Mouse (Mus musculus) heart, embryonic 15.5 days (tissue): ENCODE results near the gene Fbxo47. TPM values are rescaled to one million over a fixed set of nuclear protein-coding genes. Genes with fewer than 3 reads are reported as not detected.
A peak's percentile ranks its signal among the peaks of the same experiment; 100 is the strongest.
"Not testable (repeated sequence)": the region's sequence is repeated elsewhere in the genome, so short reads cannot be mapped to it uniquely, and the experiment has no call there.

Experiments used
- ATAC-seq: fragments of 200-750 bp; cut with Nextera tagmentation; replicated peaks from 2 replicates; pipeline ENCODE4 v1.8.0; 2017; ENCODE audit warnings: low read depth, moderate TSS enrichment; ENCODE audit not compliant: insufficient number of reproducible peaks, insufficient read depth, low FRiP score
- H3K27ac ChIP-seq: fragments of 300-500 bp; sonication (generic); 2 replicates; pipeline ENCODE4 v1.5.1; 2015; ENCODE audit warnings: mild to moderate bottlenecking, inconsistent platforms
- H3K27me3 ChIP-seq: fragments of 300-500 bp; sonication (generic); 2 replicates; pipeline ENCODE4 v1.6.1; 2015; ENCODE audit warnings: inconsistent platforms
- H3K36me3 ChIP-seq: fragments of 300-500 bp; sonication (generic); 2 replicates; pipeline ENCODE4 v1.6.1; 2015; ENCODE audit warnings: mild to moderate bottlenecking, inconsistent platforms
- H3K4me1 ChIP-seq: fragments of 300-500 bp; sonication (generic); replicated peaks from 2 replicates; pipeline ENCODE4 v1.6.1; 2015; ENCODE audit warnings: inconsistent platforms
- H3K4me2 ChIP-seq: fragments of 300-500 bp; sonication (generic); 2 replicates; pipeline ENCODE4 v1.6.1; 2015; ENCODE audit warnings: inconsistent platforms, mild to moderate bottlenecking, moderate library complexity
- H3K4me3 ChIP-seq: fragments of 300-500 bp; sonication (generic); 2 replicates; pipeline ENCODE4 v1.5.1; 2015; ENCODE audit warnings: mild to moderate bottlenecking, inconsistent platforms
- H3K9ac ChIP-seq: fragments of 300-500 bp; sonication (generic); 2 replicates; pipeline ENCODE4 v1.6.1; 2015; ENCODE audit warnings: mild to moderate bottlenecking, inconsistent platforms
- H3K9me3 ChIP-seq: fragments of 300-500 bp; sonication (generic); replicated peaks from 2 replicates; pipeline ENCODE4 v1.6.1; 2016; ENCODE audit warnings: inconsistent platforms
- WGBS: fragments of 180-500 bp; shearing (Covaris S2); methylation state at CpG from one replicate; pipeline ENCODE4 v1.1.7; 2015; ENCODE audit warnings: mixed read lengths; 5-methylcytosine and 5-hydroxymethylcytosine counted together
- polyA plus RNA-seq: library from polyadenylated mRNA; unstranded; fragments of >200 nt; fragmentation: Nextera tagmentation; extraction: Ambion mirVana; gene quantifications from 2 replicates; pipeline ENCODE4 v1.2.1, GENCODE M21; 2015

Gene Fbxo47
- polyA plus RNA-seq, 1 experiment from 2014 or later, result 0.72 TPM

DNA sequence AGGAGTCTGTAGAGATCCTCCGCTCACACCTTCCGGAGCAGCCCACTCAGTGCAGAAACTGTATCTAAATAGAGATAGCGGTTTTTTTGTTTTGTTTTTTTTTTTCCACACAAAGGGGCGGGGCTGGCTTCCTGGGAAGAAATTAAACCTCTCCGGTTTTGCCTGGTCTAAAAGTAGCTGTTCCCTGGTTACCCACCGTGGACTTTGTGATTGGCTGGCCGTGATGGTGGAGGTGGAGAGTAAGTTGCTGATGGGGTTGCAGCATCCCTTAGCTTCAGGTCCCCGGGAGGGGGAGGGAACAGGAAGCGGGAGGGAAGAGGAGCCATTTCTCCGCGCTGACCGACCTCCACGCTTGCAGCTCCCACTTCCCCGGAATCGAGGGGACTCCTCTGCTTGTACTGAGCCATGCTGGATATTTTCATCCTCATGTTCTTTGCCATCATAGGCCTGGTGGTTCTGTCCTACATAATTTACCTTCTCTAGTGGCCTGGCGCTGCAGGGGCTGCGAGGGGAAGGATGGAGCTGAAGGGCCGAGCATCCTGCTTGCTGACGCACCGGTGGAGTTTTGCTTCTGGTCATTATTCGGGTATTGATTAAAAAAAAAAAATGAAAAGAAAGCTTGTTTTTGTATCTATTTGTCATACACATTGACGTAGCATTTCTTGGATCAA is 42.8 kb downstream of the Fbxo47 start:
- Histone ChIP-seq H3K36me3 (peaks cover 6% of the 10 kb centered on the region; the same call in 1 of the 2 replicates), H3K4me3 (peak overlapping the region; percentile 53), H3K9ac (peak overlapping the region; percentile 38), H3K4me2 (peak overlapping the region; percentile 63), H3K27me3 (no peaks in the 10 kb centered on the region), H3K9me3 (no peaks in the 10 kb centered on the region), H3K27ac (peak overlapping the region; percentile 63), H3K4me1 (peaks cover 27% of the 10 kb centered on the region)
- WGBS, result 4% methylated on average over 22 of the region's 22 CpGs
- ATAC-seq, result peak; percentile 61

DNA sequence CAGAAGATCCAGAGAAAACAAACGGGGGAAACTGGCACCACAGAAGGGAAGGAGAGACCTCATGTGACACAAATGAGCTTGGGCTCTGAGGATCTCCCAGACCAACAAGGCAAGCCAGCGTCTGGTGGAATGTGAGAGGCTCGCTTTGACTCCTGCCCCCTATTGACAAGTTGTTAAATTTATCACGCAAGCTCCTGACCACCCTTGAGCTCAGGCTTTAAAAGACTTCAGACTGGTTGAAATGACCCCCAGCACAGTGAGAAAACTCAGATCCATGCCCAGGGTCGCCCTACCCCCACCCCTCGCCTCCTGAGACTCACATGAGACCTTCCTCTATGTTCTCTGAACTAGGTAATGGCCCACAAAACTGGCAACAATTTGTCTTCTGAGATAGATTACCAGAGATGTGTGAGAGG is 43.4 kb downstream of the Fbxo47 start, which contains the start of gene B230217C12Rik:
B230217C12Rik (plus strand) TSS at position 242 of the 416 bp plus-strand sequence.
- Histone ChIP-seq H3K9me3 (no peaks in the 10 kb centered on the region), H3K27me3 (no peaks in the 10 kb centered on the region), H3K36me3 (peaks cover 8% of the 10 kb centered on the region; the same call in 1 of the 2 replicates), H3K4me1 (peaks cover 27% of the 10 kb centered on the region), H3K27ac (peak within 1 kb of the TSS; percentile 63), H3K4me3 (peak within 1 kb of the TSS; percentile 53), H3K4me2 (peak within 1 kb of the TSS; percentile 63), H3K9ac (peak within 1 kb of the TSS; percentile 38)
- no peak; the same call in 1 of the 2 replicates for ATAC-seq
- 1% methylated on average over 6 of the region's 6 CpGs for WGBS

- peak overlapping the region; percentile 63; the same call in 1 of the 2 replicates for H3K27ac ChIP-seq
- H3K36me3 ChIP-seq, result peaks cover 11% of the 10 kb centered on the region
- no peaks in the 10 kb centered on the region for H3K27me3 ChIP-seq
- no peaks in the 10 kb centered on the region for H3K9me3 ChIP-seq
- WGBS, result 67% methylated on average over 2 of the region's 2 CpGs
- no peak overlapping the region for H3K9ac ChIP-seq
- peak overlapping the region; percentile 63 for H3K4me2 ChIP-seq
- peaks cover 27% of the 10 kb centered on the region for H3K4me1 ChIP-seq
- ATAC-seq, result no peak
- H3K4me3 ChIP-seq, result no peak overlapping the region
Measured at GRCm38 (mm10) chr11:97840135-97840490, 43.8 kb downstream of the Fbxo47 start.

- Histone ChIP-seq H3K4me3 (no peak overlapping the region), H3K9ac (no peak overlapping the region), H3K4me1 (peaks cover 27% of the 10 kb centered on the region), H3K4me2 (no peak overlapping the region), H3K27me3 (no peaks in the 10 kb centered on the region), H3K27ac (no peak overlapping the region), H3K9me3 (no peaks in the 10 kb centered on the region), H3K36me3 (peaks cover 16% of the 10 kb centered on the region)
- 53% methylated on average over 11 of the region's 11 CpGs for WGBS
- ATAC-seq, result no peak
Measured at GRCm38 (mm10) chr11:97839441-97840134, 44.4 kb downstream of the Fbxo47 start.

DNA sequence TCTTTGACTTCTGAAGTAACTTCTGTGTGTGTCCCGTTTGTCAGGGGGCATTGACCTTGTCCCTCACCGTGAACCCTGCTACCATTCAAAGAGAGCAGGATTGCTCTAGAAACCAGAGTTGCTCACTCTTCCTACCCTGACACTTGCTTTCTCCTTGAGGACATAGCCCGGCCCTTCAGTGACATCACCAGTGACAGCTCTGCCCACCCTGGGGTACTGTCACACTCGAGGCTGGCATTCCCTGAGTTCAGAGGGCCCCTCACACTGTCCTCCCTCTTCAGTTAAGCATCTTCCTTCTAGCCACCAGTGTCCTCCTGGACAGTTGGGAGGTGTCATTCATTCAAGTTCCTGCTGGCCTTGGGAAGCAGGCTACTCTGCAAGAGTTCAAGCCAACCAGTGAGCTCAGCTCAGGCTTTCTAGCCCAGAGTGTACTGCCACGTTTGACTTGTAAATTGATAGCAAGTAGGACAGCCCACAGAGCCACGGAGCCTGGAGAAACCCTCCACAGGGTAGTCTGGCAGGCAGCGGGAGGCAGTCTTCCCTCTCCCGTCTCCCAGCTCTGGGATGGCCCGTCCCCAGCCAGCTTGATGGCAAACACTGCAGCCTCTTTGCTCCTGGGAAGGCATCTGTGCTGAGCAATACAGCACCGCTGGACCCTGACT is 45.0 kb downstream of the Fbxo47 start:
- Histone ChIP-seq H3K4me2 (no peak overlapping the region), H3K27ac (no peak overlapping the region), H3K9ac (no peak overlapping the region), H3K9me3 (no peaks in the 10 kb centered on the region), H3K36me3 (peaks cover 23% of the 10 kb centered on the region), H3K27me3 (no peaks in the 10 kb centered on the region), H3K4me1 (peaks cover 27% of the 10 kb centered on the region), H3K4me3 (no peak overlapping the region)
- no peak for ATAC-seq
- 35% methylated on average over 10 of the region's 10 CpGs for WGBS

- Histone ChIP-seq H3K27ac (no peak overlapping the region), H3K4me1 (peaks cover 27% of the 10 kb centered on the region), H3K27me3 (no peaks in the 10 kb centered on the region), H3K4me3 (no peak overlapping the region), H3K4me2 (no peak overlapping the region), H3K9ac (no peak overlapping the region), H3K9me3 (no peaks in the 10 kb centered on the region), H3K36me3 (peaks cover 30% of the 10 kb centered on the region)
- WGBS, result 73% methylated on average over 7 of the region's 7 CpGs
- ATAC-seq, result no peak
Measured at GRCm38 (mm10) chr11:97837641-97838149, 46.3 kb downstream of the Fbxo47 start.

DNA sequence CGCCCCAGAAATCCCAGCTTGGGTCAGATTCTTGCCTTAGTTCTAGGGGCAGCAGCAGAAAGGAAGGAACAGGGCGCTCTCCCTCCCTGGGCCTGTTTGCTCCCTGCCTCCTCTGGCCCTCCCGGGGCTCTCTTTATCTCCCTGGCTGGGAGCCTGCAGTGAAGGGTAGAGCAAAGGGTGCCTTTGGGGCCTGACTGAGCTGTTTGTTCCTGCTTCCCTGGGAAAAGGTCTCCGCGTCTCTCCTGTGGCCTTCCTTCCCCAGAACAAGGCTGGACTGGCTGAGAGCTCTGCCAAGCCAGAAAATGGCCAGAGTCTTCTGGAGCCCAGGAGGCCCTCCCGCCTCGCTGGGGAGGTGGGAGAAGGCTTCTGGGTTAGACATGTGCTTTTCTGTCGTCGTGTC is 46.9 kb downstream of the Fbxo47 start:
- peaks cover 34% of the 10 kb centered on the region for H3K36me3 ChIP-seq

GRCm38 (mm10) chr11:97836541-97836940 is 47.4 kb downstream of the Fbxo47 start:
- Histone ChIP-seq H3K9me3 (no peaks in the 10 kb centered on the region), H3K27me3 (no peaks in the 10 kb centered on the region), H3K4me1 (peaks cover 23% of the 10 kb centered on the region), H3K4me2 (no peak overlapping the region), H3K36me3 (peaks cover 36% of the 10 kb centered on the region), H3K27ac (peak overlapping the region; percentile 45), H3K9ac (no peak overlapping the region), H3K4me3 (no peak overlapping the region)
- no peak for ATAC-seq
- 47% methylated on average over 8 of the region's 8 CpGs for WGBS

More for the DNA sequence above, 46.9 kb downstream of the Fbxo47 start:
- H3K27me3 ChIP-seq, ATAC-seq, H3K4me2 ChIP-seq, H3K4me3 ChIP-seq, H3K9ac ChIP-seq, H3K9me3 ChIP-seq: not testable (repeated sequence)
- peak overlapping the region; percentile 45 for H3K27ac ChIP-seq
- H3K4me1 ChIP-seq, result peaks cover 26% of the 10 kb centered on the region
- 64% methylated on average over 9 of the region's 9 CpGs for WGBS

GRCm38 (mm10) chr11:97833352-97833751 is 50.6 kb downstream of the Fbxo47 start:
- Histone ChIP-seq H3K36me3 (peaks cover 41% of the 10 kb centered on the region), H3K9ac (no peak overlapping the region), H3K27me3 (no peaks in the 10 kb centered on the region), H3K9me3 (no peaks in the 10 kb centered on the region), H3K4me1 (peaks cover 11% of the 10 kb centered on the region), H3K4me2 (no peak overlapping the region), H3K27ac (no peak overlapping the region), H3K4me3 (no peak overlapping the region)
- no peak for ATAC-seq
- 79% methylated on average over 15 of the region's 15 CpGs for WGBS

DNA sequence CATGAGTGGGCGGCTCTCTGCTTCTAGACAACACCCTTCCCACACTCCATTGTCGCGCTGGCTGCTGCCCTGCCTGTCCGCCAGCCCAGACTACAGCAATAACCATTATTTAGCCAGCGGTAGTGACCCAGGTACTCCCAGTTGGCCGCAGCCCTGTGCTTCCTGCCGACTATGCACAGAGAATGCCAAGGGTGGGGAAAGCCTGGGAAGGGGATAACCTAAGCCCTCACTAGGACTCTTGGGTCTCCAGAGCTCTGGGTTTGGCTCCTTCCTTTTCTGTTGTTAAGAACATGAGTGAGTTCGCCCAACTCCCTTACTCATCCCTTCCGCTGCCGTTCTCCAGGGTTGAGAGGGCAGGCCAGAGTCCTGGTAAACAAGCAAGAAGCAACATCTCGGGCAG is 52.0 kb downstream of the Fbxo47 start:
- H3K4me2 ChIP-seq, result no peak overlapping the region
- H3K9me3 ChIP-seq, result no peaks in the 10 kb centered on the region
- 80% methylated on average over 11 of the region's 11 CpGs for WGBS
- no peak for ATAC-seq
- no peak overlapping the region for H3K27ac ChIP-seq
- H3K36me3 ChIP-seq, result peaks cover 44% of the 10 kb centered on the region
- H3K9ac ChIP-seq, result no peak overlapping the region
- H3K27me3 ChIP-seq, result no peaks in the 10 kb centered on the region
- peaks cover 8% of the 10 kb centered on the region for H3K4me1 ChIP-seq
- H3K4me3 ChIP-seq, result no peak overlapping the region

DNA sequence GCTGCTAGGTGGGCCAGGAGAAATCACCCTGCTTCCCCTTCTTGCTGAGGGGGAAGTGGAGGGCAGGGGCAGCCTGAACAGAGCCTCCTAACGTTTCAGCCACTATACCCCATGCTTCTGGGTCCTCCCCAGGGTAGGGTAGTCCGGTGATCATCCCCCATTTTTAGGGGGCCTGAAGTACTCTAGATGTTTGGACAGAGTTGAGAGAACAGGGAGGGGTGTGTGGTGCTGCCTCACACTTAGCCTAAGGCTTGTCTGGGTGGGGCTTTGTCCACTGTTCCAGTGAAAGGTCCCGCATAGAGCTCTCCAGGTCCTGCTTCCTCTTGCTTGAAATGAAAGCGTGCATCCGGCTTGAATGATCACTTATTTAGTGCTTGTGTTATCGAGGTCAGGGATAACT is 53.5 kb downstream of the Fbxo47 start:
- no peak overlapping the region for H3K9ac ChIP-seq
- H3K9me3 ChIP-seq, result no peaks in the 10 kb centered on the region
- H3K4me2 ChIP-seq, result no peak overlapping the region
- H3K27ac ChIP-seq, result peak overlapping the region; percentile 26; the same call in 1 of the 2 replicates
- H3K27me3 ChIP-seq, result no peaks in the 10 kb centered on the region
- peaks cover under 1% of the 10 kb centered on the region; the same call in 1 of the 2 replicates for H3K4me1 ChIP-seq
- no peak overlapping the region for H3K4me3 ChIP-seq
- ATAC-seq, result no peak
- 73% methylated on average over 6 of the region's 6 CpGs for WGBS
- H3K36me3 ChIP-seq, result peaks cover 39% of the 10 kb centered on the region
